Mouse (Mus musculus): ENCODE measurements around the gene Rbm8a. TPM values are rescaled to one million over a fixed set of nuclear protein-coding genes. Genes with fewer than 3 reads are reported as not detected.
"Not testable (repeated sequence)": the region's sequence is repeated elsewhere in the genome, so short reads cannot be mapped to it uniquely, and the experiment has no call there.

The Rbm8a gene
- polyA plus RNA-seq, 1 experiment from 2014 or later, result 185 TPM

- Histone ChIP-seq H3K36me3 (peaks cover 2% of the 10 kb centered on the region; the same call in 1 of the 2 replicates), H3K4me1 (replicated peaks) (peaks cover 77% of the 10 kb centered on the region), H3K27ac (peak overlapping the region; percentile 87), H3K27me3 (ENCODE audit: insufficient read depth, poor library complexity, severe bottlenecking) (peaks cover 46% of the 10 kb centered on the region), H3K9me3 (no peaks in the 10 kb centered on the region), H3K4me3 (peak overlapping the region; percentile 59)
- WGBS, result under 1% methylated on average over 54 of the region's 54 CpGs
- peak; percentile 83 for DNase-seq (ENCODE audit: low spot score)
Observed at GRCm38 (mm10) chr3:96598156-96599068, 31.3 kb upstream of the Rbm8a start.

- H3K4me1 ChIP-seq (replicated peaks), result peaks cover 81% of the 10 kb centered on the region
- H3K9me3 ChIP-seq, result no peaks in the 10 kb centered on the region
- 42% methylated on average over 8 of the region's 8 CpGs for WGBS
- peak overlapping the region; percentile 87 for H3K27ac ChIP-seq
- H3K4me3 ChIP-seq, result peak overlapping the region; percentile 59
- DNase-seq (ENCODE audit: low spot score), result no peak
- H3K27me3 ChIP-seq (ENCODE audit: insufficient read depth, poor library complexity, severe bottlenecking), result peaks cover 46% of the 10 kb centered on the region
- peaks cover 8% of the 10 kb centered on the region; the same call in 1 of the 2 replicates for H3K36me3 ChIP-seq
Observed at GRCm38 (mm10) chr3:96599069-96599393, 30.7 kb upstream of the Rbm8a start.

GRCm38 (mm10) chr3:96599411-96599810, 30.3 kb upstream of the Rbm8a start:
- H3K9me3 ChIP-seq, result no peaks in the 10 kb centered on the region
- 64% methylated on average over 3 of the region's 3 CpGs for WGBS
- H3K27ac ChIP-seq, result 0 out of 2 replicates have a peak overlapping the region, but pooled peaks have one; percentile 87
- H3K27me3 ChIP-seq (ENCODE audit: insufficient read depth, poor library complexity, severe bottlenecking), result peaks cover 46% of the 10 kb centered on the region
- peaks cover 82% of the 10 kb centered on the region for H3K4me1 ChIP-seq (replicated peaks)
- peak overlapping the region; percentile 59; the same call in 1 of the 2 replicates for H3K4me3 ChIP-seq
- H3K36me3 ChIP-seq, result peaks cover 12% of the 10 kb centered on the region; the same call in 1 of the 2 replicates
- no peak for DNase-seq (ENCODE audit: low spot score)

- H3K36me3 ChIP-seq, result peaks cover 21% of the 10 kb centered on the region
- DNase-seq (ENCODE audit: low spot score), result peak; percentile 94
- WGBS, result 1% methylated on average over 27 of the region's 27 CpGs
- peaks cover 34% of the 10 kb centered on the region for H3K27me3 ChIP-seq (ENCODE audit: insufficient read depth, poor library complexity, severe bottlenecking)
- peak within 1 kb of the TSS; percentile 97 for H3K27ac ChIP-seq
- H3K9me3 ChIP-seq, result no peaks in the 10 kb centered on the region
- H3K4me1 ChIP-seq (replicated peaks), result peaks cover 84% of the 10 kb centered on the region
- peak within 1 kb of the TSS; percentile 93 for H3K4me3 ChIP-seq
Observed at GRCm38 (mm10) chr3:96600639-96601250, 29.0 kb upstream of the Rbm8a start, which contains the start of gene Lix1l. Gene Lix1l, plus strand, starts transcription at chr3:96601149.

GRCm38 (mm10) chr3:96601251-96601787, 28.4 kb upstream of the Rbm8a start:
- H3K27me3 ChIP-seq (ENCODE audit: insufficient read depth, poor library complexity, severe bottlenecking), result peaks cover 28% of the 10 kb centered on the region
- WGBS, result 2% methylated on average over 36 of the region's 40 CpGs
- H3K4me3 ChIP-seq, result peak overlapping the region; percentile 93
- H3K36me3 ChIP-seq, result peaks cover 24% of the 10 kb centered on the region
- H3K4me1 ChIP-seq (replicated peaks), result peaks cover 78% of the 10 kb centered on the region
- peak overlapping the region; percentile 97 for H3K27ac ChIP-seq
- peak; percentile 73 for DNase-seq (ENCODE audit: low spot score)
- no peaks in the 10 kb centered on the region for H3K9me3 ChIP-seq

GRCm38 (mm10) chr3:96601941-96602703, 27.6 kb upstream of the Rbm8a start:
- H3K4me1 ChIP-seq (replicated peaks), result peaks cover 70% of the 10 kb centered on the region

GRCm38 (mm10) chr3:96602704-96603084, 27.0 kb upstream of the Rbm8a start:
- Histone ChIP-seq H3K4me3 (peak overlapping the region; percentile 93), H3K9me3 (no peaks in the 10 kb centered on the region), H3K27ac (peak overlapping the region; percentile 97), H3K27me3 (ENCODE audit: insufficient read depth, poor library complexity, severe bottlenecking) (peaks cover 18% of the 10 kb centered on the region), H3K4me1 (replicated peaks) (peaks cover 65% of the 10 kb centered on the region), H3K36me3 (peaks cover 33% of the 10 kb centered on the region)
- WGBS, result 36% methylated on average over 5 of the region's 5 CpGs
- no peak for DNase-seq (ENCODE audit: low spot score)

More at GRCm38 (mm10) chr3:96601941-96602703, 27.6 kb upstream of the Rbm8a start:
- Histone ChIP-seq H3K36me3 (peaks cover 29% of the 10 kb centered on the region), H3K9me3 (no peaks in the 10 kb centered on the region), H3K27me3 (ENCODE audit: insufficient read depth, poor library complexity, severe bottlenecking) (peaks cover 20% of the 10 kb centered on the region), H3K27ac (peak overlapping the region; percentile 97), H3K4me3 (peak overlapping the region; percentile 93)
- WGBS, result 24% methylated on average over 10 of the region's 10 CpGs
- DNase-seq (ENCODE audit: low spot score), result no peak

- 55% methylated on average over 5 of the region's 5 CpGs for WGBS
- Histone ChIP-seq H3K36me3 (peaks cover 39% of the 10 kb centered on the region), H3K27me3 (ENCODE audit: insufficient read depth, poor library complexity, severe bottlenecking) (peaks cover 18% of the 10 kb centered on the region), H3K9me3 (no peaks in the 10 kb centered on the region), H3K4me3 (peak overlapping the region; percentile 93), H3K4me1 (replicated peaks) (peaks cover 58% of the 10 kb centered on the region), H3K27ac (peak overlapping the region; percentile 97)
- no peak for DNase-seq (ENCODE audit: low spot score)
Observed at GRCm38 (mm10) chr3:96603311-96603710, 26.4 kb upstream of the Rbm8a start.

GRCm38 (mm10) chr3:96606007-96606406, 23.7 kb upstream of the Rbm8a start:
- H3K27ac ChIP-seq; H3K4me3 ChIP-seq; H3K27me3 ChIP-seq (ENCODE audit: insufficient read depth, poor library complexity, severe bottlenecking); DNase-seq (ENCODE audit: low spot score); H3K9me3 ChIP-seq: not testable (repeated sequence)
- H3K4me1 ChIP-seq (replicated peaks), result peaks cover 39% of the 10 kb centered on the region
- peaks cover 55% of the 10 kb centered on the region for H3K36me3 ChIP-seq
- 94% methylated on average over 4 of the region's 4 CpGs for whole genome bisulfite sequencing

- WGBS, result 93% methylated on average over 4 of the region's 4 CpGs
- DNase-seq (ENCODE audit: low spot score), result no peak
Observed at GRCm38 (mm10) chr3:96606618-96607017, 23.1 kb upstream of the Rbm8a start.

GRCm38 (mm10) chr3:96617941-96618340, 11.8 kb upstream of the Rbm8a start:
- Histone ChIP-seq H3K9me3 (no peaks in the 10 kb centered on the region), H3K4me1 (replicated peaks) (no peaks in the 10 kb centered on the region), H3K36me3 (peaks cover 91% of the 10 kb centered on the region), H3K27ac (no peak overlapping the region), H3K4me3 (no peak overlapping the region), H3K27me3 (ENCODE audit: insufficient read depth, poor library complexity, severe bottlenecking) (no peaks in the 10 kb centered on the region)
- WGBS, result 94% methylated on average over 3 of the region's 3 CpGs
- DNase-seq (ENCODE audit: low spot score), result no peak

More at GRCm38 (mm10) chr3:96606618-96607017, 23.1 kb upstream of the Rbm8a start:
- peaks cover 35% of the 10 kb centered on the region for H3K4me1 ChIP-seq (replicated peaks)
- H3K4me3 ChIP-seq, result no peak overlapping the region
- H3K9me3 ChIP-seq, result no peaks in the 10 kb centered on the region
- H3K27me3 ChIP-seq (ENCODE audit: insufficient read depth, poor library complexity, severe bottlenecking), result no peaks in the 10 kb centered on the region
- no peak overlapping the region for H3K27ac ChIP-seq
- peaks cover 55% of the 10 kb centered on the region for H3K36me3 ChIP-seq

GRCm38 (mm10) chr3:96623201-96623600, 6.5 kb upstream of the Rbm8a start:
- no peak for DNase-seq (ENCODE audit: low spot score)
- H3K36me3 ChIP-seq, result peaks cover 88% of the 10 kb centered on the region
- H3K4me1 ChIP-seq (replicated peaks), result no peaks in the 10 kb centered on the region
- no peaks in the 10 kb centered on the region for H3K27me3 ChIP-seq (ENCODE audit: insufficient read depth, poor library complexity, severe bottlenecking)
- H3K9me3 ChIP-seq, result no peaks in the 10 kb centered on the region
- 90% methylated on average over 4 of the region's 4 CpGs for WGBS
- no peak overlapping the region for H3K4me3 ChIP-seq
- no peak overlapping the region for H3K27ac ChIP-seq
